Mouse (Mus musculus) heart, postnatal 36 days (tissue): ENCODE measurements around the gene Sema6b. TPM values are rescaled to one million over a fixed set of nuclear protein-coding genes. Genes with fewer than 3 reads are reported as not detected.

Source experiments
- DNase-seq, 2 experiments: peaks; one replicate each; pipeline ENCODE4 v3.0.0; 2021 to 2022
- intact Hi-C: fragments of 180-260 bp; cut with DNase I; formaldehyde crosslinking; loops from one replicate; pipeline ENCODE4 v1.15.1; 2025
- total RNA-seq, 2 experiments: library from RNA; stranded (reverse); gene quantifications; 2 replicates each; pipeline ENCODE4 v1.2.3; 2021

Gene Sema6b
- total RNA-seq = 10 to 100 TPM in 1 of 2 experiments, 1 to 10 TPM in 1; 7.5 to 10.2 TPM

- DNase-seq = peak; percentile 67 to 79
- intact Hi-C loops = no loop called here
Measured at GRCm38 (mm10) chr17:56139858-56140595, at the start of gene Sema6b. Sema6b (minus strand) TSS chr17:56140343.

- intact Hi-C loops = loop anchor here (2.0 kb wide), 1 partner anchor 21 kb away; no protein-coding TSS in a partner anchor
Measured at GRCm38 (mm10) chr17:56185281-56186141, 45.4 kb upstream of the Sema6b start.

GRCm38 (mm10) chr17:56183658-56184103 is 43.5 kb upstream of the Sema6b start, which contains the start of gene Mydgf:
Mydgf (minus strand) TSS chr17:56183920.
- intact Hi-C loops = loop anchor here (1.0 kb wide), 1 partner anchor 21 kb away; the partner anchor contains the start of gene Tnfaip8l1
- DNase-seq = peak; percentile 96 to 97

More at GRCm38 (mm10) chr17:56185281-56186141, 45.4 kb upstream of the Sema6b start:
- DNase-seq = peak; percentile 67 to 74

GRCm38 (mm10) chr17:56182975-56183657 is 43.0 kb upstream of the Sema6b start:
- no peak for DNase-seq
- intact Hi-C loops = no loop called here

GRCm38 (mm10) chr17:56175416-56175815 is 35.3 kb upstream of the Sema6b start:
- DNase-seq = no peak
- intact Hi-C loops = no loop called here

- DNase-seq = no peak
- intact Hi-C loops = no loop called here
Measured at GRCm38 (mm10) chr17:56173401-56174046, 33.4 kb upstream of the Sema6b start.

GRCm38 (mm10) chr17:56171881-56172280 is 31.7 kb upstream of the Sema6b start:
- no peak for DNase-seq
- intact Hi-C loops = no loop called here

- no peak for DNase-seq
- intact Hi-C loops = no loop called here
Measured at GRCm38 (mm10) chr17:56171456-56171855, 31.3 kb upstream of the Sema6b start.

GRCm38 (mm10) chr17:56170636-56171035 is 30.5 kb upstream of the Sema6b start:
- DNase-seq = no peak
- intact Hi-C loops = no loop called here

- intact Hi-C loops = no loop called here
- peak; percentile 19 to 31 for DNase-seq
Measured at GRCm38 (mm10) chr17:56169830-56170229, 29.7 kb upstream of the Sema6b start.

GRCm38 (mm10) chr17:56165671-56166070 is 25.5 kb upstream of the Sema6b start:
- no peak for DNase-seq
- intact Hi-C loops = no loop called here

GRCm38 (mm10) chr17:56164510-56164909 is 24.4 kb upstream of the Sema6b start:
- intact Hi-C loops = no loop called here
- DNase-seq = no peak

GRCm38 (mm10) chr17:56163523-56164102 is 23.5 kb upstream of the Sema6b start:
- no peak for DNase-seq
- intact Hi-C loops = loop anchor here (2.0 kb wide), 1 partner anchor 55 kb away; the partner anchor contains the start of gene Dpp9

- peak; percentile 92 to 94 for DNase-seq
- intact Hi-C loops = loop anchor here (1.0 to 2.0 kb wide), 2 partner anchors 22 to 56 kb away; partner anchors contain the start of gene Dpp9
Measured at GRCm38 (mm10) chr17:56162231-56162774, 22.2 kb upstream of the Sema6b start, which contains the start of gene Tnfaip8l1. Tnfaip8l1 (plus strand) TSS chr17:56162477.

GRCm38 (mm10) chr17:56159729-56160128 is 19.6 kb upstream of the Sema6b start:
- intact Hi-C loops = loop anchor here (1.0 kb wide), 1 partner anchor 26 kb away; no protein-coding TSS in a partner anchor
- DNase-seq = peak; percentile 67 to 70

- peak; percentile 53 to 66 for DNase-seq
- intact Hi-C loops = no loop called here
Measured at GRCm38 (mm10) chr17:56153643-56154042, 13.5 kb upstream of the Sema6b start.

GRCm38 (mm10) chr17:56149897-56150296 is 9.8 kb upstream of the Sema6b start:
- no peak for DNase-seq
- intact Hi-C loops = no loop called here

GRCm38 (mm10) chr17:56148790-56149618 is 8.9 kb upstream of the Sema6b start:
- intact Hi-C loops = no loop called here

More at GRCm38 (mm10) chr17:56148790-56149618, 8.9 kb upstream of the Sema6b start:
- no peak for DNase-seq
